Mouse (Mus musculus) gastrocnemius, adult 18-20 months (tissue): ENCODE data around the gene Hist1h2an. TPM values are rescaled to one million over a fixed set of nuclear protein-coding genes. Genes with fewer than 3 reads are reported as not detected.
"Not testable (repeated sequence)": the region's sequence is repeated elsewhere in the genome, so short reads cannot be mapped to it uniquely, and the experiment has no call there.

ENCODE experiments used
- DNase-seq: peaks from one replicate; pipeline ENCODE4 v3.0.0; 2021; ENCODE audit warnings: low spot score
- total RNA-seq, 2 experiments: library from RNA; stranded (reverse); gene quantifications; 2 replicates each; pipeline ENCODE4 v1.2.3; 2021

The Hist1h2an gene
- total RNA-seq, 2 experiments from 2014 or later: not detected

- DNase-seq: no peak
Measured at GRCm38 (mm10) chr13:21783734-21784161, 3.3 kb downstream of the Hist1h2an start.

DNA sequence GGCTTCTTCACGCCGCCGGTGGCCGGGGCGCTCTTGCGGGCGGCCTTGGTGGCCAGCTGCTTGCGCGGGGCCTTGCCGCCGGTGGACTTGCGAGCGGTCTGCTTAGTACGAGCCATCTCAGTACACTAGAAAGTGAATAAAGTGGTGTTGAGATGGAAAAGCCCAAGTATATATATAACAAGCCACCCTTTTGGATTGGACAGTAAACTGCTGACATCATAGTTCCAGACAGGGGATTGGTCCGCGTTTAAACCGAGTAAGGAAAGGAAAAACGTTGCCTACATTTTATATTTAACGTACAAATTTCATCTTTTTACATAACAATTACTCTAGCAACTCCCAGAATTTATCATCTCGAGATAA, 3.8 kb downstream of the Hist1h2an start, which contains the start of gene Hist1h3i:
Hist1h3i (minus strand) TSS at position 116 of the 363 bp plus-strand sequence.
- peak; percentile 35 for DNase-seq

DNA sequence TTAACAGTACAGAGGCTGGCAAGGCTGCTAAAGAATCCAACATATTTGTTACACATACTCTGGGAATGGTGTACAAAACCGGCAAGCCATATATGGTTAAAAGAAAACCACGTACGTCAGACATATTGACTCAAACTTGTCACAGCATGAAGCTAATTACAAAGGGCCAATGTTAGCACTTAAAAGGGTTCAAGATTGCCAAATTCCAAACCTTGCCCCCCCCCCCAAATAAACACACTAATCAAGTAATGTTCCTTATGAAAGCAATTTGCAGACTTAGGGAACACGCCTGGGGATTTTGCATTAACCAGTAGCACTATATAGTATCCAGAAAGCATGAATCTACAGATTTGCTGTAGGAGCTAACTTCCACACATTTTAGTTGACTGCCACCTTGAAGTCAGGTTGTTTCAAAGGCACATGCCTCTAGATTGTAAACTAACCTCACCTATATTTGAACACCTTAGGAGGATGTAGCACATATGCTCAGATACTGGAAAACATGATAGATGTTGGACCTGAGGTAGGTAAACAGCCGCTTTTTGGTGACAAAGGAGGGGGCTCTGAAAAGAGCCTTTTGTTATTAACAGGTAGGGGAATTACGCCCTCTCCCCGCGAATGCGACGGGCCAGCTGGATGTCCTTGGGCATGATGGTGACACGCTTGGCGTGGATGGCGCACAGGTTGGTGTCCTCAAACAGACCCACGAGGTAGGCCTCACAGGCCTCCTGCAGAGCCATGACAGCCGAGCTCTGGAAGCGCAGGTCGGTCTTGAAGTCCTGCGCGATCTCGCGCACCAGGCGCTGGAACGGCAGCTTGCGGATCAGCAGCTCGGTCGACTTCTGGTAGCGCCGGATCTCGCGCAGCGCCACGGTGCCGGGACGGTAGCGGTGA, 4.4 kb downstream of the Hist1h2an start:
- not testable (repeated sequence) for DNase-seq

GRCm38 (mm10) chr13:21781639-21782038, 5.4 kb downstream of the Hist1h2an start:
- no peak for DNase-seq

DNA sequence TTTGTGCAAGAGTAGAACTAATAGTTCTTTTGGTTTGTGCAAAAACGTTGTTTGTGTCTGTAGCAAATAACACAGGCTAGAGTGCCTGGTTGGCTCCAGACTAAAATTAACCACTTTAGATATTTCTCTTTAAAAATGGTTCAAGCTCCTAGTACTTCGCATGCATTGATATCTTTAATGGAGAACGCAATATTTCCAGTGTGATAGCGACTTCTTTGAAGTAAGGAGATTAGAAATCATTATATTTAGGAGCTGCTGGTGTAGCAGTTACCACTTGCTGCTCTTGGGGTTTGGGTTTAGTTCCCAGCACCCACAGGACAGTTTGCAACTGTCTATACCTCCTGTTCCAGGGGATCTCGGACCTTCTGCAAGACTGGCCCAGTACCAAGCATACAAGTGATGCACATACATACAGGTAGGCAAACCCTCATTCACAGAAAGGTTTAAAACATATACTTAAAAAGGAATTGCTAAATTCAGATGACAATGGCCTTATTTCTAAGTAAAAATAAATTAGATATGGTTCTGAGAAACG, 5.9 kb downstream of the Hist1h2an start:
- no peak for DNase-seq

DNA sequence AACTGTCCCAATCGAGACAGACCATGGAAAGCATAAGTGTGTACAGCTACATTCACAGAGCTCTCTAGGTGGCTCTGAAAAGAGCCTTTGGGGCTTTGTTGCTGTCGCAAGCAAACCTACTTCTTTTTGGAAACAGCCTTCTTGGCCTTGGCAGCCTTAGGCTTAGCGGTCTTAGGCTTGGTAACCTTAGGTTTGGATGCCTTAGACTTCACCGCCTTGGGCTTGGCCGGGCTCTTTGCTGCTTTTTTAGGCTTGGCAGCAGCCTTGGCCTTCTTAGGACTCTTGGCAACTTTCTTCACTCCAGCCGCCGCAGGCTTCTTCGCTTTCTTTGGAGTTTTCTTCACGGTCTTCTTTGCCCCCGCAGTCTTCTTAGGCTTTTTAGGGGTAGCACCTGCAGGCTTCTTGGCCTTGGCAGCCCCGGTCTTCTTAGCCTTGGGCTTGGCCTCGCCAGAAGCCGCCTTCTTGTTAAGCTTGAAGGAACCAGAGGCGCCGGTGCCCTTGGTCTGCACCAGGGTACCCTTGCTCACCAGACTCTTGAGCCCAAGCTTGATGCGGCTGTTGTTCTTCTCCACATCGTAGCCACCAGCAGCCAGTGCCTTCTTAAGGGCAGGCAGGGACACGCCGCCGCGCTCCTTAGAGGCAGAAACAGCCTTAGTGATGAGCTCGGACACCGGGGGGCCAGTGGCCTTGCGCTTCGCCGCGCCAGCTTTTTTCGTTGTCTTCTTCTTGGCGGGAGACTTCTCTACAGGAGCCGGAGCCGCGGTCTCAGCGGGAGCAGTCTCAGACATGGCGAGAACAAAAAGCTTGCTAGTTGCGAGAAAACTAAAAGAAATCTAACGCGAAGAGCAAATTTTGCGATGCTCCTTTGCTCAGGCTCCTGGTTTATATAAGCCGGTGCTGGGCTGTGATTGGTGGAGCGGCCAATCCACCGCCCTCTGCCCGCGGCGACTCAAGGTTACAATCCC, 7.0 kb downstream of the Hist1h2an start, which contains the start of gene Hist1h1b:
Hist1h1b (minus strand) TSS at position 859 of the 965 bp plus-strand sequence.
- peak; percentile 9 for DNase-seq

GRCm38 (mm10) chr13:21778814-21779766, 7.9 kb downstream of the Hist1h2an start:
- DNase-seq: peak; percentile 58

GRCm38 (mm10) chr13:21755707-21756106, 31.3 kb downstream of the Hist1h2an start:
- DNase-seq: no peak

DNA sequence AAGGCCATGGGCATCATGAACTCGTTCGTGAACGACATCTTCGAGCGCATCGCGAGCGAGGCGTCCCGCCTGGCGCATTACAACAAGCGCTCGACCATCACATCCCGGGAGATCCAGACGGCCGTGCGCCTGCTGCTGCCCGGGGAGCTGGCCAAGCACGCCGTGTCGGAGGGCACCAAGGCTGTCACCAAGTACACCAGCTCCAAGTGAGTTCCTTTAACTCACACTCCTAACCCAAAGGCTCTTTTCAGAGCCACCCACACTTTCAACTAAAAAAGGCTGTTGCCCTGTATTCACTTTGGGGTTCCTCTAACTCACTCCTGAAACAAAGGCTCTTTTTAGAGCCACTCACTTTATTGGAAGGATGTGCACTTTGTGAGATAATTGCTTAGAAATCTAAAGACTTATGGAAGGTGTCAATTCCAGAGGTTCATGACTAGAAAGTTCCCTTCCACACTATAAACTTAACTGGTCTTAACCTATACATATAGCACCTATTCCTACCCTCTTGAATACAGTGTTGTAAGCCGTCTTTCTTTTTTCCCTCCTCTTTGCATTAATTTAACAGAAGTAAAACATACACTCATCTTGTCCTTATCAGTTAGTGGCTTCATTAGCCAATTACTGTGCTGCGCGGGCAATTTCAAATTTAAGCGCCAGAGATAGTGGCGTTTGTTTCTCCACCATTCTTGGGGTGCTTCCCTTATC, 32.6 kb downstream of the Hist1h2an start:
- DNase-seq: not testable (repeated sequence)

- DNase-seq: peak; percentile 27
Measured at GRCm38 (mm10) chr13:21753524-21754285, 33.3 kb downstream of the Hist1h2an start, which contains the start of the genes Hist1h2ak and Hist1h2bn. Gene Hist1h2ak (minus strand): TSS chr13:21753827. Gene Hist1h2bn (plus strand): TSS chr13:21754123.

DNA sequence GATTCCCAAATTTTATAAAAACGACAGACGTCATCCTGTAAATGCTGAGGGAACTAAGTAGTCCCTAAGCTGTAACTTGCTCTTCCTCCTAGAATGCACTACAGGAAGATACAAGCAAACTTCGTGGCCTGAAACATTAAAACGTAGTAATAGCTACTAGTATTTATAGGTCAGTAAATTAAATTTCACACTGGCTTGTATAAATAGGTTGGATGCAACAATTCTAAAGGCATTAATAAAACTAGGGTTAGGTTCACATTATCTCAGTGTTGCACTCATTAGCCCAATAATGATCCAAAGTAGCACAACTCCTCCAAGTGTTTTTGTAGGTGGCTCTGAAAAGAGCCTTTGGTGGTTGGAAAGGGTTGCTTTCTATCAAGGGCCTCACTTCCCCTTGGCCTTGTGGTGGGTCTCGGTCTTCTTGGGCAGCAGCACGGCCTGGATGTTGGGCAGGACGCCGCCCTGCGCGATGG, 33.9 kb downstream of the Hist1h2an start:
- DNase-seq: no peak

GRCm38 (mm10) chr13:21752356-21752755, 34.7 kb downstream of the Hist1h2an start:
- DNase-seq: no peak

- no peak for DNase-seq
Measured at GRCm38 (mm10) chr13:21751827-21752226, 35.2 kb downstream of the Hist1h2an start.

DNA sequence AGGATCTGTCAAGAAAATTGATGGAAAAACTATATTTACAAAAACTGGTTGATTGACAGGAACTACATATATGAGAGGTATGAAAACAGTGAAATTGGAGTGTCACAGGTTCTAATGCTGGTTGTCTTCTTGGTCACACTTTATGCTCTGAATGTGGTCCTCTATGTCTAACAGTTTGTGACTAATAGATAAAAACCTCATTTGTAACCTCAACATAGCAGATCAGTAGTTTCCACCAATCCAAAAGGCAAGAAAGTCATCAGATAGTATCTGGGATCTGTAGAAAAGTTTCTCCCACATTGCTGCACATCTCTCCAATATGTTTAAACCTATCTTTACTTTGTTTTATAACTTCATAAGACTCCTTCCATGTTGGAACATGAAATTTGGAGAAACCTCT, 35.6 kb downstream of the Hist1h2an start:
- no peak for DNase-seq

DNA sequence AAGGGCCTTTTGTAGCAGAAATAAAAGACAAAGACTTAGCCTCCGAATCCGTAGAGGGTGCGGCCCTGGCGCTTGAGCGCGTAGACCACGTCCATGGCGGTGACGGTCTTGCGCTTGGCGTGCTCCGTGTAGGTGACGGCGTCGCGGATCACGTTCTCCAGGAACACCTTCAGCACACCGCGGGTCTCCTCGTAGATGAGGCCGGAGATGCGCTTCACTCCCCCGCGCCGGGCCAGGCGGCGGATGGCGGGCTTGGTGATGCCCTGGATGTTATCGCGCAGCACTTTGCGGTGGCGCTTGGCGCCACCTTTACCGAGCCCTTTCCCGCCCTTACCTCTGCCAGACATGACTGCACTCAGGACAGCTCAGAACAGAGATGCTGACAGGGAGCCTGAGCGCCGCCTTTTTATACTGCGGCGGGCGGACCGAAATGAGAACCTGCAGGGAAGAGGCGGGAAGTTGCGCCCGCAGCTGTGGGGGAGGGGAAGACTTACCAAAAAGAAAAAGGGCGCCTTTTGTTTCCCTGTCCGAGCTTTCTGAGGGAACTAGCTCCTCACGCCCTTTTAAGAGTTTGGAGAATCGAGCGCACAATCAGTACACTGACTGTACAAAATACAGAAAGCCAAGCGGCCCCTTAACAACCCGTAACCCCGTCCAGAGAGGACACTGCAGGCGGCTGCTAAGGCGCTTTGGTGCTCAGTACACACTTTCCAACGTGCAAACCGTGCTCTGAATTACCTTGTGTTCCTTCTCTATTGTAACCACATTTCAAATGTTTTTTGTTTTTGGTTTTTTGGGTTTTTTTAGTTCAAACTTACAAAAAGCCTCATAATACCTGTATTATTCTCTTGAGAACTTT, 36.6 kb downstream of the Hist1h2an start, which contains the start of gene Hist1h4k:
Hist1h4k (minus strand) TSS at position 347 of the 859 bp plus-strand sequence.
- DNase-seq: peak; percentile 48

GRCm38 (mm10) chr13:21749387-21750158, 37.4 kb downstream of the Hist1h2an start:
- DNase-seq: no peak

DNA sequence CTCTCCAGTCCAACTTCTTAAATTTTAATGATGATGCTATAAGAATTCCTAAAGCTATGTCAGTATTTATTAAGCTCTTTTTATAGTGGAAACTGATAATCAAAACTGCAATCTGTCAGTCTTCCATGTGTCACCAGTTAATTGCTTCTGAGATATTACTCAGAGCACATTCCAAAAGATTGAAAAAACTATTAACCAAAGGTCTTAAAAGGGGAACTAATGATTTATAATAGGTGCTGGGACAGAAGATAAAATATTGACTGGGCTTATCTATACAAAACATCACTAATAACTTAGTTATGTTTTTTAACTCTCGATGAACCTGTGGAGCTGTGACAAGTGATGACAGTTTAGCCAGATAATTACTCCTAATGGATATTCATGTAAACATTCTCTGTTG, 42.0 kb downstream of the Hist1h2an start:
- no peak for DNase-seq
